Mouse (Mus musculus) lung, adult 2 months (tissue): ENCODE results near the gene Elavl1.

Experiments
- CTCF ChIP-seq: fragments of 200-500 bp; IDR thresholded peaks from 2 replicates; pipeline ENCODE4 v1.5.1; 2011; ENCODE audit warnings: mild to moderate bottlenecking, low read length, control low read depth; ENCODE audit not compliant: insufficient read depth
- POLR2A ChIP-seq: fragments of 200-500 bp; IDR thresholded peaks from 2 replicates; pipeline ENCODE4 v1.6.1; 2011; ENCODE audit warnings: low read depth, mild to moderate bottlenecking, control low read depth, low read length, borderline replicate concordance; ENCODE audit errors: extremely low read depth

DNA sequence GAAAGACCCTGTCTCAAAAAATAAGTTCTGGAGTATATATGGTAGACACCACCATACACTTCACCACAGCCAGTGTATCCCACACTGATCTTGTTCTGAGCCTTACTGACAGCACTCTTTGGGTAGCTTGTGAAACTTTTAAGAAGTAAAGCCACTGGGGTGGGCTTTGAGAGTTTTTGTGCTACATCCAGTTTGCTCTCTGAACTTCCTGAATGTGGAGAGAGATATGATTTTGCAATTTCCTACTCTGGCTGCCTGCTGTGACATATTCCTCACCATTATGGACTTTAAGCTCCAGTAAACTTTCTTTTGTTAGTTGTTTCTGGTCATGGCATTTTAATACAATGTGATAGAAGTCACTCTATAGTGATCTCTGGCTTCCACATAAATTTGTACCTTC is 13.1 kb downstream of the Elavl1 start:
- TF ChIP-seq CTCF (no peak), POLR2A (no peak)
